Mouse (Mus musculus) heart, adult 18-20 months (tissue): ENCODE data around the gene Shld2. TPM values are rescaled to one million over a fixed set of nuclear protein-coding genes. Genes with fewer than 3 reads are reported as not detected.
"Not testable (repeated sequence)": the region's sequence is repeated elsewhere in the genome, so short reads cannot be mapped to it uniquely, and the experiment has no call there.

Source experiments
- DNase-seq, 2 experiments: peaks; one replicate each; pipeline ENCODE4 v3.0.0; 2021 to 2022; ENCODE audit warnings: mixed read lengths in 1 of 2
- total RNA-seq, 2 experiments: library from RNA; stranded (reverse); gene quantifications; 2 replicates each; pipeline ENCODE4 v1.2.3; 2021

Shld2 gene
- total RNA-seq, 2 experiments from 2014 or later, result 6.0 to 8.5 TPM

- no peak for DNase-seq
Observed at GRCm38 (mm10) chr14:34280798-34281197, 29.5 kb downstream of the Shld2 start.

- DNase-seq, result no peak
Observed at GRCm38 (mm10) chr14:34279726-34280125, 30.6 kb downstream of the Shld2 start.

- no peak for DNase-seq
Observed at GRCm38 (mm10) chr14:34275225-34275624, 35.1 kb downstream of the Shld2 start.

GRCm38 (mm10) chr14:34274141-34274540 is 36.2 kb downstream of the Shld2 start:
- no peak for DNase-seq

GRCm38 (mm10) chr14:34273280-34273679 is 37.0 kb downstream of the Shld2 start:
- DNase-seq, result peak in 1 of 2 experiments; percentile 42

- DNase-seq, result no peak
Observed at GRCm38 (mm10) chr14:34268046-34268445, 42.2 kb downstream of the Shld2 start.

GRCm38 (mm10) chr14:34258525-34258924 is 51.8 kb downstream of the Shld2 start:
- DNase-seq, result not testable (repeated sequence)

- peak in 1 of 2 experiments; percentile 19 for DNase-seq
Observed at GRCm38 (mm10) chr14:34253261-34253660, 57.0 kb downstream of the Shld2 start.

- no peak for DNase-seq
Observed at GRCm38 (mm10) chr14:34252470-34253145, 57.7 kb downstream of the Shld2 start.

GRCm38 (mm10) chr14:34240676-34241075 is 69.6 kb downstream of the Shld2 start:
- no peak for DNase-seq

- no peak for DNase-seq
Observed at GRCm38 (mm10) chr14:34240263-34240662, 70.0 kb downstream of the Shld2 start.

GRCm38 (mm10) chr14:34234630-34235380 is 75.5 kb downstream of the Shld2 start:
- peak; percentile 79 to 84 for DNase-seq

GRCm38 (mm10) chr14:34233846-34234245 is 76.4 kb downstream of the Shld2 start:
- DNase-seq, result no peak

- DNase-seq, result no peak
Observed at GRCm38 (mm10) chr14:34232866-34233680, 77.2 kb downstream of the Shld2 start.

- no peak for DNase-seq
Observed at GRCm38 (mm10) chr14:34232340-34232739, 78.0 kb downstream of the Shld2 start.

GRCm38 (mm10) chr14:34228830-34229506 is 81.3 kb downstream of the Shld2 start:
- DNase-seq, result peak; percentile 14 to 22

- DNase-seq, result no peak
Observed at GRCm38 (mm10) chr14:34227981-34228380, 82.3 kb downstream of the Shld2 start.

- no peak for DNase-seq
Observed at GRCm38 (mm10) chr14:34226566-34226965, 83.7 kb downstream of the Shld2 start.

GRCm38 (mm10) chr14:34225986-34226385 is 84.3 kb downstream of the Shld2 start:
- DNase-seq, result no peak

- no peak for DNase-seq
Observed at GRCm38 (mm10) chr14:34223362-34223898, 86.9 kb downstream of the Shld2 start.

- DNase-seq, result no peak
Observed at GRCm38 (mm10) chr14:34221416-34222077, 88.7 kb downstream of the Shld2 start.
